Mouse (Mus musculus): ENCODE data around the gene Afg1l. TPM values are rescaled to one million over a fixed set of nuclear protein-coding genes. Genes with fewer than 3 reads are reported as not detected.
A peak's percentile ranks its signal among the peaks of the same experiment; 100 is the strongest.

Gene Afg1l
- polyA plus RNA-seq, 1 experiment from 2014 or later, result 10.9 TPM

- no peak overlapping the region for H3K27ac ChIP-seq
Observed at GRCm38 (mm10) chr10:42267811-42268545, 210.4 kb downstream of the Afg1l start.

GRCm38 (mm10) chr10:42265021-42265689, 213.2 kb downstream of the Afg1l start:
- no peak overlapping the region for H3K4me3 ChIP-seq (replicated peaks)
- H3K9me3 ChIP-seq, result no peaks in the 10 kb centered on the region
- H3K9ac ChIP-seq, result no peak overlapping the region
- ATAC-seq, result peak; percentile 61; the same call in 1 of the 2 replicates
- peaks cover 14% of the 10 kb centered on the region for H3K36me3 ChIP-seq
- no peak overlapping the region for H3K27ac ChIP-seq
- 86% methylated on average over 11 of the region's 11 CpGs for WGBS
- peaks cover 10% of the 10 kb centered on the region for H3K4me1 ChIP-seq (replicated peaks)
- H3K27me3 ChIP-seq (replicated peaks), result no peaks in the 10 kb centered on the region
- H3K4me2 ChIP-seq (replicated peaks), result no peak overlapping the region

More at GRCm38 (mm10) chr10:42267811-42268545, 210.4 kb downstream of the Afg1l start:
- WGBS, result 76% methylated on average over 5 of the region's 5 CpGs
- Histone ChIP-seq H3K27me3 (replicated peaks) (no peaks in the 10 kb centered on the region), H3K4me1 (replicated peaks) (peaks cover 26% of the 10 kb centered on the region), H3K4me2 (replicated peaks) (no peak overlapping the region), H3K9me3 (no peaks in the 10 kb centered on the region), H3K4me3 (replicated peaks) (no peak overlapping the region), H3K36me3 (peaks cover 14% of the 10 kb centered on the region), H3K9ac (no peak overlapping the region)
- ATAC-seq, result no peak

GRCm38 (mm10) chr10:42264195-42264594, 214.2 kb downstream of the Afg1l start:
- ATAC-seq, result no peak
- 80% methylated on average over 5 of the region's 5 CpGs for WGBS

GRCm38 (mm10) chr10:42263701-42264100, 214.7 kb downstream of the Afg1l start:
- Histone ChIP-seq H3K9me3 (no peaks in the 10 kb centered on the region), H3K36me3 (peaks cover 14% of the 10 kb centered on the region), H3K4me1 (replicated peaks) (no peaks in the 10 kb centered on the region; the same call in 1 of the 2 replicates), H3K4me3 (replicated peaks) (no peak overlapping the region), H3K27me3 (replicated peaks) (no peaks in the 10 kb centered on the region), H3K4me2 (replicated peaks) (no peak overlapping the region), H3K9ac (no peak overlapping the region), H3K27ac (no peak overlapping the region)
- no peak for ATAC-seq
- WGBS, result 54% methylated on average over 8 of the region's 8 CpGs

More at GRCm38 (mm10) chr10:42264195-42264594, 214.2 kb downstream of the Afg1l start:
- H3K9ac ChIP-seq, result no peak overlapping the region
- H3K4me3 ChIP-seq (replicated peaks), result no peak overlapping the region
- peaks cover 1% of the 10 kb centered on the region; the same call in 1 of the 2 replicates for H3K4me1 ChIP-seq (replicated peaks)
- no peak overlapping the region for H3K27ac ChIP-seq
- no peaks in the 10 kb centered on the region for H3K27me3 ChIP-seq (replicated peaks)
- H3K9me3 ChIP-seq, result no peaks in the 10 kb centered on the region
- H3K4me2 ChIP-seq (replicated peaks), result no peak overlapping the region
- peaks cover 14% of the 10 kb centered on the region for H3K36me3 ChIP-seq

Other genes starting within 250 kb of the Afg1l start
- gene Foxo3, start 201.8 kb downstream of the Afg1l start, polyA plus RNA-seq (2015; fragmentation: Nextera tagmentation; extraction: Ambion mirVana), result 6.4 and 7.6 TPM in 2 replicates
- 439 and 443 TPM in 2 replicates for gene Snx3, start 23.5 kb upstream of the Afg1l start, polyA plus RNA-seq (2015; fragmentation: Nextera tagmentation; extraction: Ambion mirVana)
- gene Nr2e1, start 105.1 kb upstream of the Afg1l start, polyA plus RNA-seq (2015; fragmentation: Nextera tagmentation; extraction: Ambion mirVana), result 0.05 TPM in 1 of 2 replicates, not detected in the other
- 14.5 and 16.3 TPM in 2 replicates for gene Ostm1, start 105.3 kb upstream of the Afg1l start, polyA plus RNA-seq (2015; fragmentation: Nextera tagmentation; extraction: Ambion mirVana)

Data from intestine, embryonic 15.5 days (tissue).